Mouse (Mus musculus) spleen, adult 10 weeks (tissue): Measurements from ENCODE around the gene Tmem59l. TPM values are rescaled to one million over a fixed set of nuclear protein-coding genes. Genes with fewer than 3 reads are reported as not detected.

Experiments used
- polyA plus RNA-seq: library from polyadenylated mRNA; stranded (reverse); fragments of 350-450 nt; fragmentation: Illumina TruSeq; extraction: RNeasy Lipid Tissue Mini Kit (QIAGEN cat#74804); gene quantifications from one replicate; pipeline ENCODE4 v1.2.3, GENCODE M21; 2015; ENCODE audit warnings: low replicate concordance; ENCODE audit not compliant: insufficient read depth

Gene Tmem59l
- polyA plus RNA-seq = not detected

DNA sequence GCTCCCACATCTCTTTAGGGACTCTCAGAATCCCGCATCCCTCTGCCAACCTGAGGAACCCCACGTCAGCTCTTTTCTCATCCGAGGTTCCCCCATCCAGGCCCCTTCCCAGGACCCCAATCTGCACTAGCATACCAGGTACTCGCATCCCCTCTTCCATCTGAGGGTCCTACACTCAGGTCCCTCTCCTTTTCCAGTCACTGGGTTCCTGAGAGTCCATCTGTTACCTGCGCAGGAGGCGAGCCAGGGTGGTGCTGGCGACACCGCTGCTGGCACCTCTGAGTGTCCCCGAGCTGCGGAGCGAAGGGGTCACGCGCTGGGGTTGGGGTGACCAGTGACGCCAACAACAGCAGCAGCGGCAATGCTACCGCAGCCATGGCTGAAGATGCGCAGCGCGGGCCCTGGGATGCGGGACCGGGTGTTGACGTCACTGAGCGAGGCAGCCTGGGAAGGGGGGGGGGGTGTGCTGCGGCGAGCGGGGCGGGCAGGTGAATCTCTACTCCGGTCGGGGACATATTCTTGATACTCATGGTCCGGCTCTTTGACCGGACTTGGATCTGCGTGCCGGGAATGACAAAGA, at the start of gene Tmem59l:
TSS of gene Tmem59l (minus strand) at position 418 of the 580 bp plus-strand sequence.

GRCm38 (mm10) chr8:70527512-70528181, 40.5 kb upstream of the Tmem59l start, which contains the start of the genes Fkbp8 and Kxd1:
TSS of gene Fkbp8 (plus strand) at chr8:70527724.
TSS of gene Kxd1 (minus strand) at chr8:70527956.

GRCm38 (mm10) chr8:70510228-70510915, 23.2 kb upstream of the Tmem59l start, which contains the start of gene Uba52:
TSS of gene Uba52 (minus strand) at chr8:70510801.

GRCm38 (mm10) chr8:70506328-70507026, 19.3 kb upstream of the Tmem59l start, which contains the start of gene Rex1bd:
TSS of gene Rex1bd (minus strand) at chr8:70506752.

DNA sequence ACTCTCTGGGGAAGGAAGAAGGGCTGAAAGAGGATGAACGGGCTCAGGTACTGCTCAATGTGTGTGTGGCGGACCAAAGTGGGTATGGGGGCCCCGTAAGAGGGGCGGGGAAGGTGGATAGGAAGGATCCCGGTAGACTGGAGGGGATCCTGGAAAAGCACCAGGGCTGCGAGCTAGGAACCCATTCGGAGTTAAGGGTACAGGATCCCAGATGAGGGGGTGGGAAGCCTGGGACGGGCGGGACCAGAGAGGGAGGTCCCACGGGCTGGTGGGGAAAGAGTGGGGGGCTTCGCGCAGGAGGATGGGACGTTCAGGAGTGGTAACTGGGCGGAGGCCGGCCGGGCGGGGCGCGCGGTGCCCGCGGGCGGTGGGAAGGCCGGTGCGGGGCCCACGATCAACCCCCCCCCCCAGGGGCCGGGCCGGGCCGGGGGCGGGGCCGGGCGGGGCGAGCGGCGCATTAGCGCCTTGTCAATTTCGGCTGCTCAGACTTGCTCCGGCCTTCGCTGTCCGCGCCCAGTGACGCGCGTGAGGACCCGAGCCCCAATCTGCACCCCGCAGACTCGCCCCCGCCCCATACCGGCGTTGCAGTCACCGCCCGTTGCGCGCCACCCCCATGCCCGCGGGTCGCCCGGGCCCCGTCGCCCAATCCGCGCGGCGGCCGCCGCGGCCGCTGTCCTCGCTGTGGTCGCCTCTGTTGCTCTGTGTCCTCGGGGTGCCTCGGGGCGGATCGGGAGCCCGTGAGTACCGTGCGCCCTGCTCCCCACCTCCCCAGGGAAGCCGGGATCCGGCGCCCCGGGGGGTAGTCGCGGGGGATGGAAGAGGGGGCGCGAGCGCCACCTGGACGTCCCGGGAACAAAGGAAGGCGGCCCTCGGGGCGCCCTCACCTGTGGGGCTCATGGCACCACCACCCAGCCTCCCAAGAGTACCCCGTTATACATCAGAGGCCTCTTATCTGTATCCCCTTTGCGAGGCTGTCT, 5.8 kb upstream of the Tmem59l start, which contains the start of gene Crlf1:
TSS of gene Crlf1 (plus strand) at position 495 of the 977 bp plus-strand sequence.

GRCm38 (mm10) chr8:70476333-70477268, 10.6 kb downstream of the Tmem59l start, which contains the start of gene Klhl26:
TSS of gene Klhl26 (minus strand) at chr8:70476968.

GRCm38 (mm10) chr8:70439055-70439847, 47.9 kb downstream of the Tmem59l start, which contains the start of gene Crtc1:
TSS of gene Crtc1 (minus strand) at chr8:70439579.

Other genes starting within 250 kb of the Tmem59l start
- gene Homer3, start 204.5 kb downstream of the Tmem59l start, polyA plus RNA-seq = 4.2 TPM
- 23.5 TPM for gene Ddx49, start 184.9 kb downstream of the Tmem59l start, polyA plus RNA-seq
- gene Cope, start 184.8 kb downstream of the Tmem59l start, polyA plus RNA-seq = 32.0 TPM
- gene Cers1, start 171.6 kb downstream of the Tmem59l start, polyA plus RNA-seq = not detected
- not detected for gene Gdf1, start 157.5 kb downstream of the Tmem59l start, polyA plus RNA-seq
- 16.2 TPM for gene Upf1, start 134.1 kb downstream of the Tmem59l start, polyA plus RNA-seq
- gene Comp, start 113.8 kb downstream of the Tmem59l start, polyA plus RNA-seq = 0.10 TPM
- gene Crtc1, start 47.8 kb downstream of the Tmem59l start, polyA plus RNA-seq = 6.5 TPM
- gene Klhl26, start 10.4 kb downstream of the Tmem59l start, polyA plus RNA-seq = 5.5 TPM
- gene Crlf1, start 5.8 kb upstream of the Tmem59l start, polyA plus RNA-seq = not detected
- gene Rex1bd, start 19.4 kb upstream of the Tmem59l start, polyA plus RNA-seq = 10.3 TPM
- gene Uba52, start 23.4 kb upstream of the Tmem59l start, polyA plus RNA-seq = 680 TPM
- gene Fkbp8, start 40.4 kb upstream of the Tmem59l start, polyA plus RNA-seq = 99.1 TPM
- 50.0 TPM for gene Kxd1, start 40.6 kb upstream of the Tmem59l start, polyA plus RNA-seq
- 10.1 TPM for gene Ell, start 52.1 kb upstream of the Tmem59l start, polyA plus RNA-seq
- 9.0 TPM for gene Isyna1, start 107.0 kb upstream of the Tmem59l start, polyA plus RNA-seq
- 8.2 TPM for gene Ssbp4, start 121.5 kb upstream of the Tmem59l start, polyA plus RNA-seq
- gene Lrrc25, start 128.8 kb upstream of the Tmem59l start, polyA plus RNA-seq = 13.8 TPM
- not detected for gene Gdf15, start 145.1 kb upstream of the Tmem59l start, polyA plus RNA-seq
- 5.5 TPM for gene Pgpep1, start 173.0 kb upstream of the Tmem59l start, polyA plus RNA-seq
- 21.5 TPM for gene Lsm4, start 185.9 kb upstream of the Tmem59l start, polyA plus RNA-seq
- 22.5 TPM for gene Jund, start 211.6 kb upstream of the Tmem59l start, polyA plus RNA-seq
- not detected for gene Iqcn, start 216.1 kb upstream of the Tmem59l start, polyA plus RNA-seq
- gene Gm3336, start 231.2 kb upstream of the Tmem59l start, polyA plus RNA-seq = 1.5 TPM
- gene Pde4c, start 236.4 kb upstream of the Tmem59l start, polyA plus RNA-seq = 0.72 TPM